Mouse (Mus musculus): ENCODE data around the gene Sept9.

GRCm38 (mm10) chr11:117199282-117200175 is at the start of gene Sept9:
- TF ChIP-seq GATA1 (IDR thresholded peaks at IDR 0.05; ENCODE audit: low read length) (no peak), TAL1 (IDR thresholded peaks at IDR 0.05; ENCODE audit: low read length) (no peak)
